Mouse (Mus musculus) small intestine, adult 2 months (tissue): ENCODE results near the gene Kctd19.

Experiments
- CTCF ChIP-seq: fragments of 200-500 bp; IDR thresholded peaks from 2 replicates; pipeline ENCODE4 v1.5.1; 2012; ENCODE audit warnings: low read depth, mild to moderate bottlenecking, control low read depth, inconsistent platforms, low read length, moderate library complexity, mixed read lengths; ENCODE audit not compliant: insufficient replicate concordance, insufficient read length; ENCODE audit errors: extremely low read depth
- POLR2A ChIP-seq: fragments of 200-500 bp; IDR thresholded peaks from 2 replicates; pipeline ENCODE4 v1.6.1; 2012; ENCODE audit warnings: low read depth, mild to moderate bottlenecking, control low read depth, inconsistent platforms, low read length, moderate library complexity

- TF ChIP-seq CTCF (peak; percentile 28; the same call in 1 of the 2 replicates), POLR2A (peak; percentile 65)
Observed at GRCm38 (mm10) chr8:105346611-105347427, 66.5 kb downstream of the Kctd19 start.
